Mouse (Mus musculus): ENCODE data around the gene Sh2b2.

- TF ChIP-seq USF1 (IDR thresholded peaks at IDR 0.05; ENCODE audit: low read depth), result no peak
- no peak for TF ChIP-seq CTCF (IDR thresholded peaks at IDR 0.05; ENCODE audit: control insufficient read depth, insufficient read depth, insufficient read length)
- no peak for TF ChIP-seq FOSL1 (IDR thresholded peaks at IDR 0.05; ENCODE audit: insufficient read depth, low read length, poor library complexity, severe bottlenecking)
Measured at GRCm38 (mm10) chr5:136217004-136217665, 29.2 kb downstream of the Sh2b2 start.

Measured in C2C12 (cell line).